Comparison of ENCODE assay signal across 13 mouse cellular contexts in genomic region chr11:99136361-99136760, GRCm38 (mm10). TPM values are rescaled to one million over a fixed set of nuclear protein-coding genes. Genes with fewer than 3 reads are reported as not detected.
DNase-seq lines count a peak whose midpoint lies in the region; ATAC-seq and TF ChIP-seq lines count a peak whose summit lies in the region.
"Had no signal": no experiment of that assay in that cellular context is flagged by ENCODE, and none has a peak within 500 bp of the region (broad histone marks: within the 10 kb centered on the region; RNA-seq: fewer than 3 reads in every experiment).

No protein-coding gene starts in this region.

- TF ChIP-seq CTCF in hindbrain, postnatal 0 days (IDR thresholded peaks at IDR 0.05; ENCODE audit: low read depth) = no peak

- intact Hi-C loops in heart, postnatal 10 days (cut with DNase I) = no loop called here

- WGBS in hindbrain, embryonic 10.5 days = 45% methylated on average over 3 of the region's 3 CpGs
- WGBS in hindbrain, postnatal 0 days = 47% methylated on average over 3 of the region's 3 CpGs
- 44% methylated on average over 3 of the region's 3 CpGs for WGBS in embryonic facial prominence, embryonic 12.5 days

- no peaks in the 10 kb centered on the region for H3K9me3 ChIP-seq in hindbrain, embryonic 10.5 days
- no peaks in the 10 kb centered on the region for H3K9me3 ChIP-seq in hindbrain, postnatal 0 days (ENCODE audit: low read length)
- H3K9me3 ChIP-seq in embryonic facial prominence, embryonic 12.5 days = no peaks in the 10 kb centered on the region
- H3K9me3 ChIP-seq: embryonic facial prominence, embryonic 15.5 days; liver, embryonic 15.5 days had no signal

- no peaks in the 10 kb centered on the region for H3K36me3 ChIP-seq in hindbrain, embryonic 10.5 days
- H3K36me3 ChIP-seq in hindbrain, postnatal 0 days (ENCODE audit: insufficient read depth, low read length) = no peaks in the 10 kb centered on the region
- H3K36me3 ChIP-seq in embryonic facial prominence, embryonic 12.5 days = no peaks in the 10 kb centered on the region
- H3K36me3 ChIP-seq: embryonic facial prominence, embryonic 15.5 days; liver, embryonic 15.5 days had no signal

- peak overlapping the region; percentile 74 for H3K27ac ChIP-seq in hindbrain, embryonic 10.5 days
- H3K27ac ChIP-seq in hindbrain, postnatal 0 days = no peak overlapping the region
- peak overlapping the region; percentile 56 for H3K27ac ChIP-seq in embryonic facial prominence, embryonic 12.5 days
- H3K27ac ChIP-seq: embryonic facial prominence, embryonic 15.5 days; liver, embryonic 15.5 days had no signal

- ATAC-seq in hindbrain, postnatal 0 days = no peak
- ATAC-seq in embryonic facial prominence, embryonic 12.5 days (ENCODE audit: insufficient number of reproducible peaks, insufficient read depth, low FRiP score, low TSS enrichment) = no peak
- ATAC-seq in neutrophil, adult 5-6 weeks (ENCODE audit: extremely low read depth, insufficient number of reproducible peaks, low FRiP score, poor library complexity, severe bottlenecking) = peak; percentile 49

- DNase-seq in hindbrain, embryonic 10.5 days (ENCODE audit: low spot score) = no peak
- no peak for DNase-seq in hindbrain, postnatal 0 days (ENCODE audit: low spot score)
- DNase-seq in CD4-positive, CD25-positive, alpha-beta regulatory T cell, adult 2 months (ENCODE audit: low read depth, low spot score) = peak; percentile 75
- no peak for DNase-seq in adrenal gland, postnatal 4 days (ENCODE audit: low spot score in 2 of 2)
- no peak for DNase-seq in ovary, postnatal 36 days (ENCODE audit: low spot score)
- DNase-seq in heart, postnatal 10 days = no peak
- DNase-seq: midbrain, embryonic 14.5 days had no signal

- no peak overlapping the region for H3K9ac ChIP-seq in hindbrain, postnatal 0 days (replicated peaks; ENCODE audit: low read length)
- no peak overlapping the region for H3K9ac ChIP-seq in embryonic facial prominence, embryonic 12.5 days
- H3K9ac ChIP-seq: embryonic facial prominence, embryonic 15.5 days; liver, embryonic 15.5 days had no signal

- H3K27me3 ChIP-seq in hindbrain, embryonic 10.5 days (ENCODE audit: insufficient read depth, poor library complexity, severe bottlenecking) = 0 out of 2 replicates have a peak, but pooled peaks cover 2% of the 10 kb centered on the region
- no peaks in the 10 kb centered on the region for H3K27me3 ChIP-seq in hindbrain, postnatal 0 days (ENCODE audit: insufficient read depth, low read length)
- H3K27me3 ChIP-seq in embryonic facial prominence, embryonic 12.5 days = no peaks in the 10 kb centered on the region
- H3K27me3 ChIP-seq: embryonic facial prominence, embryonic 15.5 days; liver, embryonic 15.5 days had no signal

- peaks cover 54% of the 10 kb centered on the region for H3K4me1 ChIP-seq in hindbrain, embryonic 10.5 days (replicated peaks)
- H3K4me1 ChIP-seq in hindbrain, postnatal 0 days (ENCODE audit: insufficient read depth, low read length) = peaks cover 9% of the 10 kb centered on the region
- peaks cover 46% of the 10 kb centered on the region for H3K4me1 ChIP-seq in embryonic facial prominence, embryonic 12.5 days

- H3K4me3 ChIP-seq in hindbrain, embryonic 10.5 days = no peak overlapping the region
- no peak overlapping the region for H3K4me3 ChIP-seq in hindbrain, postnatal 0 days (ENCODE audit: low read length)
- no peak overlapping the region for H3K4me3 ChIP-seq in embryonic facial prominence, embryonic 12.5 days
- H3K4me3 ChIP-seq: embryonic facial prominence, embryonic 15.5 days; liver, embryonic 15.5 days had no signal

- H3K4me2 ChIP-seq in hindbrain, postnatal 0 days (ENCODE audit: low read depth, low read length) = no peak overlapping the region
- no peak overlapping the region for H3K4me2 ChIP-seq in embryonic facial prominence, embryonic 12.5 days (replicated peaks)
- H3K4me2 ChIP-seq: embryonic facial prominence, embryonic 15.5 days; liver, embryonic 15.5 days had no signal

RNA-seq across cellular contexts. Expression of gene Ccr7, which starts 18.5 kb away (rescaled TPM):
- 0.21 and 0.25 TPM in 2 replicates for polyA plus RNA-seq in hindbrain, embryonic 10.5 days (2016; fragmentation: Nextera tagmentation; extraction: Ambion mirVana)
- 0.40 TPM in 1 of 2 replicates, not detected in the other for total RNA-seq in hindbrain, postnatal 0 days (2014; rRNA removed)
- not detected in 2 replicates for polyA plus RNA-seq in hindbrain, postnatal 0 days (2015; fragmentation: Nextera tagmentation; extraction: Ambion mirVana)
- polyA plus RNA-seq in embryonic facial prominence, embryonic 12.5 days (2016; fragmentation: Nextera tagmentation; extraction: Ambion mirVana) = 0.81 TPM in 2 replicates
- 172 and 173 TPM in 2 replicates for total RNA-seq in neutrophil, adult 5-6 weeks (2017)
- total RNA-seq in adrenal gland, postnatal 4 days (2021) = under 1 TPM; 0.34 to 0.51 TPM
- total RNA-seq in heart, postnatal 10 days (2021) = under 1 TPM; 0.42 to 0.62 TPM
- total RNA-seq: layer of hippocampus, postnatal 25 days had no signal
- polyA plus RNA-seq: kidney, embryonic 14.5 days had no signal

RNA-seq across cellular contexts. Expression of gene Tns4, which starts 47.3 kb away (rescaled TPM):
- polyA plus RNA-seq in hindbrain, embryonic 10.5 days (2016; fragmentation: Nextera tagmentation; extraction: Ambion mirVana) = 0.67 and 1.0 TPM in 2 replicates
- 1.3 TPM in 1 of 2 replicates, not detected in the other for total RNA-seq in hindbrain, postnatal 0 days (2014; rRNA removed)
- polyA plus RNA-seq in hindbrain, postnatal 0 days (2015; fragmentation: Nextera tagmentation; extraction: Ambion mirVana) = 0.08 TPM in 1 of 2 replicates, not detected in the other
- polyA plus RNA-seq in embryonic facial prominence, embryonic 12.5 days (2016; fragmentation: Nextera tagmentation; extraction: Ambion mirVana) = 0.24 and 0.28 TPM in 2 replicates
- total RNA-seq in neutrophil, adult 5-6 weeks (2017) = 0.12 and 0.35 TPM in 2 replicates
- total RNA-seq in adrenal gland, postnatal 4 days (2021) = under 1 TPM; 0.31 to 0.51 TPM
- total RNA-seq in heart, postnatal 10 days (2021) = under 1 TPM; 0.12 TPM
- total RNA-seq: layer of hippocampus, postnatal 25 days had no signal

Comparison
In these comparisons a context has a peak if more than half of its experiments do, and no peak if none do; other contexts are left out.
1. RNA of gene Ccr7, which starts 18.5 kb away (total RNA-seq): 172 to 173 TPM in neutrophil, adult 5-6 weeks; 0.42 to 0.62 TPM in heart, postnatal 10 days, 0.34 to 0.51 TPM in adrenal gland, postnatal 4 days and 0.40 TPM in hindbrain, postnatal 0 days; every median in the first group is over 100 times any median in the second.